Mouse (Mus musculus): Measurements from ENCODE around the gene Rapgef4.

DNA sequence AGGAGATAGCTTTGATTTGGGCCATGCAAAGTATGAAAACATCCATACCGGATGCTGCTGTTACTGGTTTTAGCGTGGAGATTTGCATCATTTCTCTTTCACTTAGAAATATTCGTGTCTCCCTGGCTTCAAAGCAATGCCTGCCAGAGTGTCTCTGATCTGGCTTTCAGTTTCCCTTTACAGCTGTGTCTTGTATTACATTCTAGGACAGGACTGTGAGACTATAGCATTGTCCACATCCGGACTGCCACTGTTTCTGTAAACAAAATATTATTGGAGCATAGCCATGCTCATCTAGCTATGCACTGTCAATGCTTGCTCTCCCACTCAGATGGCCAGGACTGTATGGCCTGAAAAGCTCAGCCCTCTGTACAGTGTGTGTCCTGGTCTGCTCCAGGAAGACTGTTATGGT is 133.1 kb downstream of the Rapgef4 start:
- no peak for TF ChIP-seq CTCF (IDR thresholded peaks at IDR 0.05; ENCODE audit: borderline replicate concordance, insufficient read depth, low read depth, low read length)
- no peak for TF ChIP-seq POLR2A (IDR thresholded peaks at IDR 0.05; ENCODE audit: borderline replicate concordance, insufficient read depth, low read length)
